Mouse (Mus musculus) erythroblast, embryonic 14.5 days (primary cell): ENCODE measurements around the gene Zswim3. TPM values are rescaled to one million over a fixed set of nuclear protein-coding genes. Genes with fewer than 3 reads are reported as not detected.

Source experiments
- H3K27me3 ChIP-seq: 2 replicates; pipeline ENCODE4 v1.6.1; 2012; ENCODE audit warnings: inconsistent platforms; ENCODE audit not compliant: control insufficient read depth
- H3K36me3 ChIP-seq: 2 replicates; pipeline ENCODE4 v1.6.1; 2012; ENCODE audit warnings: mild to moderate bottlenecking, inconsistent platforms; ENCODE audit not compliant: control insufficient read depth
- H3K4me1 ChIP-seq: 2 replicates; pipeline ENCODE4 v1.6.1; 2012; ENCODE audit warnings: inconsistent platforms; ENCODE audit not compliant: control insufficient read depth
- H3K4me3 ChIP-seq: replicated peaks from 2 replicates; pipeline ENCODE3; 2012; ENCODE audit warnings: moderate library complexity, mild to moderate bottlenecking, inconsistent platforms
- H3K9me3 ChIP-seq: 2 replicates; pipeline ENCODE4 v1.6.1; 2012; ENCODE audit warnings: low read length, inconsistent platforms, mixed read lengths; ENCODE audit not compliant: control insufficient read depth
- GATA1 ChIP-seq: IDR thresholded peaks from 2 replicates; pipeline ENCODE4 v1.6.1; 2012; ENCODE audit warnings: low read length, inconsistent platforms, mixed read lengths
- TAL1 ChIP-seq: IDR thresholded peaks from 3 replicates; pipeline ENCODE4 v1.6.1; 2012; ENCODE audit warnings: low read length, inconsistent platforms, mixed read lengths
- polyA plus RNA-seq: library from polyadenylated mRNA; stranded (reverse); fragments of >175 nt; gene quantifications from 2 replicates; pipeline ENCODE4 v1.2.3, GENCODE M21; 2012

Gene Zswim3
- polyA plus RNA-seq, 1 experiment, result 0.10 TPM

DNA sequence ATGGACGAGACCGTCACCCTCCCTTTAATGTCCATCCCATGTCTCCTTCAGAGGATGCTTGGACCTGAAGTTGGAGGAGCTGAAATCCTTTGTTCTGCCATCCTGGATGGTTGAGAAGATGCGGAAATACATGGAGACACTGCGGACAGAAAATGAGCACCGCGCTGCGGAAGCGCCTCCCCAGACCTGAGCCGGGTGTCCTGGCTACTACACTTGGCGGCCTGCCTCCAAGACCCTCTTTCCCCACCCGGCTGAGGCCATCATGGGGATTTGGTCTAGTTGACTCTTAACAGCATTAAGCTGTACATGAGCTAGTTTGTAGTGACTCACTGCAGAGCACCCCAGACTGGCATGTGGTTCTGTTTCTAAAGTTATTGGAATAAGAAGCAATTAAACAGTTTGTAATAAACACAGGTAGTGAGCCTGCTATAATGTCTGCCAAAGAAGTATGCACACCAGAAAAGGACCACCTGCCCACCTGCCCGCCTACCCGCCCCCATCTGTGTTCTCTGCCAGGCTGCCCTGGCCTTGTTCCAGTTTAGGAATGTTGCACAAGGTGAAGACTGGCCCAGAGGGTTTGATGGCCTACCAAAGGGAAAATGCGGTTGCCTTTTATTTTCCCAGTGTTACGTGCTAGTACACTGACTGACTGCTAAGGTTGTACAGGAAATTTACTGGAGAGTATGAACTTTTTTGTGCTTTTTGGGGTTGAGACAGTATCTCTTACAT, 36.9 kb upstream of the Zswim3 start:
- peaks cover 85% of the 10 kb centered on the region for H3K36me3 ChIP-seq
- TF ChIP-seq TAL1 (no peak), GATA1 (no peak)
- peaks cover 62% of the 10 kb centered on the region for H3K4me1 ChIP-seq
- no peaks in the 10 kb centered on the region for H3K27me3 ChIP-seq
- peak overlapping the region; percentile 42 for H3K4me3 ChIP-seq
- H3K9me3 ChIP-seq, result no peaks in the 10 kb centered on the region

DNA sequence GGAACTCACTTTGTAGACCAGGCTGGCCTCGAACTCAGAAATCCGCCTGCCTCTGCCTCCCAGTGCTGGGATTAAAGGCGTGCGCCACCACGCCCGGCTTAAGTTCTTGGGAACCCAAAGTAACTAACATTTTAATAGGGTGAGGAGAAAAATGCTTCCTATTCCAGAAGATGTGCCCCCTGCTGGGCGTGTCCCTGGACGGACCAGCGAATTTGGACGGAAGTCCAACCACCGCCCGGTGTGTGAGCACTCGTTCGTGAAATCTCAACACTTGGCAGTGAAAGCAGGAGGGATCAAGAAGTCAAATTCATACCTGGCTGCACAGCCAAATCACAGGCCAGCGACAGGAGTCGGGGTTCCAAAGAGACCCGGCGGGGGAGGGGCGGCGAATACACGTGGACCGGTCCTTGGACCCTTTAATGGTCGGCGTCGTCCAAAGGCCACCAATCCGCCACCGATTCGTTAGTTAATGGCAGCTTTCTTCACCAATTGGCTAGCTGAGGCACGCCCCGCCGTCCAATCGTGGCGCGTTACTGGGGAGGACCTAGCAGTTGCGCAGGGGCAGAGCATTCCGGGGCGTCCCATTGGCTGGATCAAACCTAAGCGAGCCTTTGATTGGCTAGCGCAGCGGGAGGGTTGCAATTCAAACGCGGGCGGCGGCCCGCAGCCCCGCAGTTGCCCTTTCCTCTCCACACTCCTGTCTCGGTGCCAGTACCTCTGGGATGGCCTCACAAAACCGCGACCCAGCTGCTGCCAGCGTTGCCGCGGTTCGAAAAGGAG, 35.5 kb upstream of the Zswim3 start, which contains the start of gene Ube2c:
TSS of gene Ube2c (plus strand) at position 641 of the 780 bp plus-strand sequence.
- Histone ChIP-seq H3K4me3 (peak within 1 kb of the TSS; percentile 74), H3K36me3 (peaks cover 89% of the 10 kb centered on the region)
- no peak for TF ChIP-seq GATA1
- no peak for TF ChIP-seq TAL1

DNA sequence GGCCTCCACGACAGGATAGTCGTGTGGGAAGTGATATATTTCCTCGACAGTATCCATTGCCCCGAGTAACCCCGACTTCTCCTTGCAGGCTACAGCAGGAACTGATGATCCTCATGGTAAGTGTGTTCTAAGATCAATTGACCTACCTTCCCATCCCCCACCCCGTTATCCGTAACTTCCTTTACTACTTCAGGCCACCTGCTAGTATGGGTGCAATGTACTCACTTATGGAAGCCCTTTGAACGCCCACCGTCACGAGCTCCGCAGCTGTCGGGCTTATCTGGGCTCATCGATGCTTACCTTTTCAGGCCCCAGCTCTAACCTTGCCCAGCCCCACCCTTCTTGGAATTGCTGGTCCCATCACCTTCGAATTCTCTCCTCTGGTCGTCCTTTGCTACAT, 34.6 kb upstream of the Zswim3 start:
- TF ChIP-seq GATA1 (peak; percentile 53; the same call in 1 of the 2 replicates), TAL1 (no peak)
- Histone ChIP-seq H3K27me3 (no peaks in the 10 kb centered on the region), H3K9me3 (no peaks in the 10 kb centered on the region), H3K4me3 (peak overlapping the region; percentile 74), H3K36me3 (peaks cover 88% of the 10 kb centered on the region), H3K4me1 (peaks cover 72% of the 10 kb centered on the region)

More for the DNA sequence above, 35.5 kb upstream of the Zswim3 start, which contains the start of gene Ube2c:
- no peaks in the 10 kb centered on the region for H3K9me3 ChIP-seq
- H3K27me3 ChIP-seq, result no peaks in the 10 kb centered on the region
- peaks cover 67% of the 10 kb centered on the region for H3K4me1 ChIP-seq

DNA sequence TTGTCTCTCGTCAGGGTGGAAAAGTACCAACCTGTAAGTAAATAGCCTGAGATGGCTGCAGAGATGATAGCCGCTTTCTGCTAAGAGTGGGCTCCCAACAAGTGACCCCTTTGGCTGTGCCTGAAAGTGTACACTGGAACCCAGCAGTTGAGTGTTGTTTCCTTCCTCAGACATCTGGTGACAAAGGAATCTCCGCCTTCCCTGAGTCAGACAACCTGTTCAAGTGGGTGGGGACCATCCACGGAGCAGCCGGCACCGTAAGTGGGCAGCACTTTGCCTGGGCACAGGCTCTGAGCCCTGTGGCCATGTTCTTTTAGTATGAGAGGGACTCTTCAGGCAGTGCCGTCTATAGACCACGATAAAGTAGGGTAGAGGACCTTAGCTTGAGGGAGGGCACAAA, 33.8 kb upstream of the Zswim3 start:
- TF ChIP-seq TAL1 (no peak), GATA1 (no peak)
- Histone ChIP-seq H3K9me3 (no peaks in the 10 kb centered on the region), H3K36me3 (peaks cover 82% of the 10 kb centered on the region), H3K27me3 (peaks cover 4% of the 10 kb centered on the region), H3K4me3 (peak overlapping the region; percentile 74), H3K4me1 (peaks cover 69% of the 10 kb centered on the region)

DNA sequence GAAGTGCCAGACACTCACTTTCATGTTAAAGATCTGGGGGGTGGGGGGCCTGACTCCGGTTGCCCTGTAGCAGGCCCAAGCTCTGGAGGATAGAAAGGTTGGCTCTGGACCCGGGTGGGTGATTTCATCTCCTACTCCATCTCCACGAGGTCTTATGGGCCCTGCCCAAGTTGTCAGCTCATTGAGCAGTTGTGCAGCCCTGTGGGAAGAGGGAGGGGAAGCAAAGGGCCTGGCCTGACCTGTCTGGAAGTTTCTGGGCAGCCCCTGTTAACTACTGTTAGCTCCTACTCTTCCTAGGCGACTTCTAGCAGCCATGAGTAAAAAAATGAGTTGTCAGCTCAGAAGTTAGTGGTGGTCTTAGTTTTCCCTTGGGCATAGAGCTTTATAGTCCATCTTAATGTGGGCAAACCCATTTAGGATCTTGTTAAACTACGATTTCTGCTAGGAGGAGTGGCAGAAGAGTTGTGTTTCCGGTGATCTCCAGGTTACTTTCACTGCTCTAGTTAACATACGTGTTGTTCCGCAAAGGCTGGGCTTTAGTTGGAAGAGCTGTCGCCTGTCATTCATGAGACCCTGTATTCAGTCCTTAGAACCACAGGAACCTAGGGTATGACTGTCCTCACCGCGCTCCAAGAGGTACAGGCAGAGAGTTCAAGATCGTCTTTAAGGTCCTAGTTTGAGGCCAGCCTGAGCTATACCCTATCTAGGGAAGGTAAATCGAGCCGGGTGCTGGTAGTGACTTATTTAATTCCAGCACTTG, 31.5 kb upstream of the Zswim3 start:
- Histone ChIP-seq H3K4me1 (peaks cover 64% of the 10 kb centered on the region), H3K9me3 (peaks cover 4% of the 10 kb centered on the region; the same call in 1 of the 2 replicates), H3K27me3 (peaks cover 27% of the 10 kb centered on the region), H3K36me3 (peaks cover 59% of the 10 kb centered on the region), H3K4me3 (peak overlapping the region; percentile 74)
- TF ChIP-seq GATA1 (no peak), TAL1 (no peak)

DNA sequence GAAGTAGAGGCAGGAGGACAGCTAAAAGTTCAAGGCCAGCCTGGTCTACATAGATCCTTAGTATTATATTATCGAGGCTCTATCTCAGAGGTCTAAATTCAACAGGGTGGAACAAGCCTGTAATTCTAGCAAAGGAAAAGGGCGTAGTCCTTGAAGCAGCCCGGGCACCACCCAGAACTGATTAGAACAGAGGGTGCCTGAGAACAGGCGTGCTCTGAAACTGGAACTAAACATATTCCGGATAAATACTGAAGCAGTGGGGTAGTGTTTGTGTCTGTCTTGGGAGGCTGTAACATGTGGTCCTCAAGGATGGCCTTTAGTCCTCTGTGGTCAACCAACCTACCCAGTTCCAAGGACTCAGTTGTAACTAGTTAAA, 30.9 kb upstream of the Zswim3 start:
- TF ChIP-seq TAL1, result no peak
- peak; percentile 71 for TF ChIP-seq GATA1
- peak overlapping the region; percentile 74 for H3K4me3 ChIP-seq
- peaks cover 57% of the 10 kb centered on the region for H3K36me3 ChIP-seq
- peaks cover 4% of the 10 kb centered on the region; the same call in 1 of the 2 replicates for H3K9me3 ChIP-seq
- peaks cover 32% of the 10 kb centered on the region for H3K27me3 ChIP-seq
- peaks cover 63% of the 10 kb centered on the region for H3K4me1 ChIP-seq

DNA sequence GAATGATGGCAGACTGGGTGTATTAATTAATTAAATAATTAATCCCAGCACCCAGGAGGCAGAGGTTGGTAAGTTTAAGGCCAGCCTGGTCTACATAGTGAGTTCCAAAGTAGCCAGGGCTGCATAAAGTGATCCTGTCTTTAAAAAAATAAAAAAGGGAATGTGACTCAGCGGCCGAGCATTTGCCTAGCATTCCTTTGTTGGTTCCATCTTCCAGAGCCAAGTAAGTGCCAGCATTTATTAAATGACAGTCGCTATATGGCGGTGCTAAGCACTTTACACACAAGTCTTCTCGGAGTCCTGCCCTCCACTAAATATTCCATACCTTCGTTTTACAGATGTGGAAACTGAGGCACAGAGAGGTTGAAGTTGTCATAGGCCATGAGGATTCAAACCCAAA, 28.8 kb upstream of the Zswim3 start:
- Histone ChIP-seq H3K36me3 (peaks cover 43% of the 10 kb centered on the region), H3K4me1 (peaks cover 54% of the 10 kb centered on the region), H3K9me3 (peaks cover 4% of the 10 kb centered on the region; the same call in 1 of the 2 replicates), H3K4me3 (no peak overlapping the region), H3K27me3 (peaks cover 49% of the 10 kb centered on the region)
- TF ChIP-seq TAL1 (no peak), GATA1 (no peak)

DNA sequence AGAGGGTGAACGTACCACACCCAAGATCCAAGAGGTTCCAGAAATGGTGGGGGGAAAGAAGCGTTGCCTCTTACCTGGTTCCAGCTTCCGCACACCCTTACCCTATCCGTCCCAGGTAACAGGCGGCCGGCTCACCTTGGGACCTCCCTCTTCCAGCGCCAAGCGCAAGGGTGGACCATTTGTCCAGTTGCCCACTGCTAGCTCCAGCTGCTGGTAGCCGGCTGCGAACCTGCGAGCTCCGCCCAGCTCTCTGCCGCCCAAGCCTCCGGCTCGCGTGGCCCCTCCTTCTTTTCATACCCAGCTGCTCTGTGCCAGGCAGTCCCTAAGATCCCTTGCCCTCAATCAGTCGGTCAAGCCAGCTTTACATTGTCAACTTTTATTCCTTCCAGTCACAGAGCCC, 28.1 kb upstream of the Zswim3 start:
- H3K9me3 ChIP-seq, result peaks cover 4% of the 10 kb centered on the region; the same call in 1 of the 2 replicates
- no peak for TF ChIP-seq TAL1
- no peak for TF ChIP-seq GATA1
- H3K36me3 ChIP-seq, result peaks cover 36% of the 10 kb centered on the region
- no peak overlapping the region for H3K4me3 ChIP-seq
- peaks cover 55% of the 10 kb centered on the region for H3K27me3 ChIP-seq
- peaks cover 47% of the 10 kb centered on the region for H3K4me1 ChIP-seq
